Mouse (Mus musculus) neural tube, embryonic 12.5 days (tissue): ENCODE measurements around the gene Tnip2. TPM values are rescaled to one million over a fixed set of nuclear protein-coding genes. Genes with fewer than 3 reads are reported as not detected.

Source experiments
- ATAC-seq: fragments of 200-750 bp; cut with Nextera tagmentation; 2 replicates; pipeline ENCODE4 v1.8.0; 2017; ENCODE audit warnings: low read depth, mild to moderate bottlenecking, moderate TSS enrichment, moderate library complexity; ENCODE audit not compliant: low FRiP score
- H3K27ac ChIP-seq: fragments of 300-500 bp; sonication (generic); 2 replicates; pipeline ENCODE4 v1.5.1; 2016
- H3K27me3 ChIP-seq: fragments of 300-500 bp; sonication (generic); replicated peaks from 2 replicates; pipeline ENCODE4 v1.6.1; 2016; ENCODE audit warnings: mild to moderate bottlenecking
- H3K36me3 ChIP-seq: fragments of 300-500 bp; sonication (generic); 2 replicates; pipeline ENCODE4 v1.6.1; 2016; ENCODE audit warnings: mild to moderate bottlenecking
- H3K4me1 ChIP-seq: fragments of 300-500 bp; sonication (generic); 2 replicates; pipeline ENCODE4 v1.6.1; 2016
- H3K4me2 ChIP-seq: fragments of 300-500 bp; sonication (generic); replicated peaks from 2 replicates; pipeline ENCODE4 v1.6.1; 2016; ENCODE audit warnings: mild to moderate bottlenecking
- H3K4me3 ChIP-seq: fragments of 300-500 bp; sonication (generic); 2 replicates; pipeline ENCODE4 v1.5.1; 2016
- H3K9ac ChIP-seq: fragments of 300-500 bp; sonication (generic); 2 replicates; pipeline ENCODE4 v1.6.1; 2016; ENCODE audit warnings: mild to moderate bottlenecking
- H3K9me3 ChIP-seq: fragments of 300-500 bp; sonication (generic); 2 replicates; pipeline ENCODE4 v1.6.1; 2016; ENCODE audit warnings: mild to moderate bottlenecking
- WGBS: fragments of 180-500 bp; shearing (Covaris S2); methylation state at CpG from one replicate; pipeline ENCODE4 v1.1.7; 2016; 5-methylcytosine and 5-hydroxymethylcytosine counted together
- polyA plus RNA-seq: library from polyadenylated mRNA; unstranded; fragments of >200 nt; fragmentation: Nextera tagmentation; extraction: Ambion mirVana; gene quantifications from 2 replicates; pipeline ENCODE4 v1.2.1, GENCODE M21; 2016

Tnip2 gene
- polyA plus RNA-seq, 1 experiment from 2014 or later, result 9.3 TPM

DNA sequence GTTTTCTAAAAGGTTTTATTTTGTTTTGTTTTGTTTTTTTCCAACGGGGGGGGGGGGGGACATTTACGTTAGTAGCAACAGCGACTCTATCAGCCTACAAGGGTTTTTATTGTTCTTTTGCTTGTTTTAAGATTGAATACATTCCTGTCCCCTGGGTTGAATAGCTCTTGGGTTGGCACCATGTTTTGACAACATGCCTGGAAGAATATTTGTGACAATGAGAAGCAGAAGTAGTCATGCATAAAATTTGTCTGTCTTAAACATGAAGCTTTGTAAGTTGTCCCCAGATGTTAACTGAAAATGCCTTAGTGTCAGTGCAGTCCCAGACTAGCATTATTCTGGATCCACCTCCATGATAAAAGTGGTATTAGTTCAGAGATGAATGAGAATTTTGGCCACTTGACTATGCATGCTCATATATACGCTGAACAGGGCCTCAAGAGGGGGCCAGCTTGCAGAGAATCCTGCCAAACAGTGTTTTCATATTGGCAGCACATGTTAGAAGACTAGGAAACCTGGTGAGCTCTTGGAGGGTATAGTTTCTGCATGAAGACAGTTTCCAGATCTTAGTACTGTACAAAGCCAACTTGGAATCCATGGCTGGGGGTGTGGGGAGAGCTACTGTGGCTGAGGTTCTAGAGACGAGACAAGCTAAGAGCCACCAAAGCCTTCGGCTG, 24.9 kb downstream of the Tnip2 start:
- no peaks in the 10 kb centered on the region for H3K9me3 ChIP-seq
- WGBS, result 85% methylated on average over 6 of the region's 6 CpGs
- no peak overlapping the region for H3K4me3 ChIP-seq
- H3K36me3 ChIP-seq, result peaks cover 32% of the 10 kb centered on the region
- H3K27me3 ChIP-seq, result no peaks in the 10 kb centered on the region
- H3K4me1 ChIP-seq, result no peaks in the 10 kb centered on the region
- H3K27ac ChIP-seq, result no peak overlapping the region
- H3K4me2 ChIP-seq, result no peak overlapping the region
- no peak overlapping the region for H3K9ac ChIP-seq
- ATAC-seq, result no peak

GRCm38 (mm10) chr5:34487320-34488090, 26.3 kb downstream of the Tnip2 start:
- no peaks in the 10 kb centered on the region for H3K9me3 ChIP-seq
- WGBS, result 83% methylated on average over 6 of the region's 6 CpGs
- peaks cover 36% of the 10 kb centered on the region for H3K36me3 ChIP-seq
- no peak for ATAC-seq
- H3K4me3 ChIP-seq, result no peak overlapping the region
- H3K4me2 ChIP-seq, result no peak overlapping the region
- no peaks in the 10 kb centered on the region for H3K27me3 ChIP-seq
- H3K9ac ChIP-seq, result no peak overlapping the region
- no peaks in the 10 kb centered on the region for H3K4me1 ChIP-seq
- no peak overlapping the region for H3K27ac ChIP-seq

DNA sequence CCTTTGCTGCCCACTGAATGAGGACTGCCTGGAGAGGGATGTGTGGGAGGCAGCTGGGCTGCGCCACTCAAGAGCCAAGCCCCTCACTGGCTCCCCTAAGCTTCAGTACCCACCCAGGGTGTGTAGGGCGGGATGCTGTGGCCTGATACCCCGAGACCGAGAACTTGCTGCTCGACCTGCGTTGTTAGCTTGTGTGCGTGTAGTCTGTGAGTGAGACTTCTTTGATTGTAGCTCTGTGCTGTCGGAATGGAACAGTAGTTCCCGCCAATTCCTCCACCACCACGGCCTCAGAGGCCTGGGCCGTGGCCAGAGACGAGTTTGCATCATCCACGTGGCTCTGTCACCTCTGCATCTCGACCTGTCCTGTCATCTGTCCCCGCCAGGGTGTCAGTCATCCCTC, 28.1 kb downstream of the Tnip2 start:
- Histone ChIP-seq H3K27me3 (no peaks in the 10 kb centered on the region), H3K4me3 (no peak overlapping the region), H3K4me2 (no peak overlapping the region), H3K4me1 (no peaks in the 10 kb centered on the region), H3K9me3 (no peaks in the 10 kb centered on the region), H3K27ac (no peak overlapping the region), H3K9ac (no peak overlapping the region), H3K36me3 (peaks cover 51% of the 10 kb centered on the region)
- no peak for ATAC-seq
- 96% methylated on average over 15 of the region's 15 CpGs for WGBS

GRCm38 (mm10) chr5:34480926-34481325, 32.9 kb downstream of the Tnip2 start:
- Histone ChIP-seq H3K4me2 (no peak overlapping the region), H3K4me3 (no peak overlapping the region), H3K4me1 (no peaks in the 10 kb centered on the region), H3K27ac (no peak overlapping the region), H3K36me3 (peaks cover 73% of the 10 kb centered on the region), H3K27me3 (no peaks in the 10 kb centered on the region), H3K9ac (no peak overlapping the region), H3K9me3 (no peaks in the 10 kb centered on the region)
- 77% methylated on average over 3 of the region's 3 CpGs for WGBS
- ATAC-seq, result no peak

DNA sequence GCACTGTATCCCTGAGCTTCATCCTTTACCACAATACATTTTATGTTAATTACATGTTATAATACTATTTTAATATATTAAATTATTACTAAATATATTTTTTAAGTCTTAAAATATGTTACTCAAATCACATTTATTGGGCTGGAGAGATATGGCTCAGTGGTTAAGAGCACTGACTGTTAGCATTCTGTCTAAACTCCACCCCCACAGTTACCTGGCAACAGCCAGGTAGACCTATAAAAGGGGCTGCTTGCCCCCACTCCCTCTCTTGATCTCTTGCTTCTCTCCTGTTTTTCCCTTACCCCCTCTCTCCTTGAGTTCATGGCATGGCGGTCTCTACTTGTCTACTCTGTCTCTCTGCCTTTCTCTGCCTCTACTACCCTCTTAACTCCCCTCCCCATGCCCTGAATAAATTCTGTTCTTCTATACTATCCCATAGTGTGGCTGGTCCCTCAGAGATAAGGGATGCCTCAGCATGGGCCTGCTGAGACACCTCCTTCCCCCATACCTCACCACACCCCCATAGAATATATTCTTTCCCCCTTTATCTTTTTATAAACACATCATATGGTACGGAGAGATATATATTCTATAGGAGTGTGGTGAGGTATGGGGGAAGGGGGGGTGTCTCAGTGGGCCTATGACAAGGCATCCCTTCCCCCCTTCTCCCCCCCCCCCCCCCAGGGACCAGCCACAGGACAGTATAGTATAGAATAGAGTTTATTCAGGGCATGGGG, 45.6 kb downstream of the Tnip2 start:
- no peak for ATAC-seq
- Histone ChIP-seq H3K4me2 (no peak overlapping the region), H3K27me3 (no peaks in the 10 kb centered on the region), H3K9ac (no peak overlapping the region), H3K36me3 (peaks cover 48% of the 10 kb centered on the region), H3K27ac (no peak overlapping the region), H3K4me3 (no peak overlapping the region), H3K4me1 (no peaks in the 10 kb centered on the region), H3K9me3 (no peaks in the 10 kb centered on the region)
- 96% methylated on average over 2 of the region's 2 CpGs for WGBS

DNA sequence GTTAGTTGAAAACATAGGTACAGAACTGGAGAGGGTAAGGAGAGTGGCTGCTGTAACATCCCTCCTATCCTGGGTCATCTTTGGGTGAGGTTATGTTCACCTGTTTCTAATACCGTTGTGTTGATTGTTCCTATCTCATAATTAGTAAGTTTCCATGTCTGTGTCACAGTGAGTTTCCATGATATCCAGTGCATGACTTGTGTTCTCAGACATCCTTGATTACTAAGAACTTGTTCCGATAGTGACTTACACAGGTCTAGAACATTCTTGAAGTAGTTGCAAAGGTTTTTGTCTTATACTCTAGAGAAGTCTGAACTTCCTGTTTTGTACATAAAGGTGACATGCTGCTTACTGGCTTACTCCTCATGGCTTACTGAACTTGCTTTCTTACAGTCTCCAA, 47.1 kb downstream of the Tnip2 start:
- Histone ChIP-seq H3K9me3 (no peaks in the 10 kb centered on the region), H3K4me2 (no peak overlapping the region), H3K36me3 (peaks cover 62% of the 10 kb centered on the region), H3K9ac (no peak overlapping the region), H3K4me3 (no peak overlapping the region), H3K4me1 (no peaks in the 10 kb centered on the region), H3K27me3 (no peaks in the 10 kb centered on the region), H3K27ac (no peak overlapping the region)
- WGBS, result 95% methylated on average over 2 of the region's 2 CpGs
- ATAC-seq, result no peak

GRCm38 (mm10) chr5:34466079-34466478, 47.7 kb downstream of the Tnip2 start:
- Histone ChIP-seq H3K36me3 (peaks cover 68% of the 10 kb centered on the region), H3K4me1 (no peaks in the 10 kb centered on the region), H3K4me2 (no peak overlapping the region), H3K9ac (no peak overlapping the region), H3K27me3 (no peaks in the 10 kb centered on the region), H3K27ac (no peak overlapping the region), H3K9me3 (no peaks in the 10 kb centered on the region), H3K4me3 (no peak overlapping the region)
- no peak for ATAC-seq
- 81% methylated on average over 1 of the region's 1 CpGs for WGBS

DNA sequence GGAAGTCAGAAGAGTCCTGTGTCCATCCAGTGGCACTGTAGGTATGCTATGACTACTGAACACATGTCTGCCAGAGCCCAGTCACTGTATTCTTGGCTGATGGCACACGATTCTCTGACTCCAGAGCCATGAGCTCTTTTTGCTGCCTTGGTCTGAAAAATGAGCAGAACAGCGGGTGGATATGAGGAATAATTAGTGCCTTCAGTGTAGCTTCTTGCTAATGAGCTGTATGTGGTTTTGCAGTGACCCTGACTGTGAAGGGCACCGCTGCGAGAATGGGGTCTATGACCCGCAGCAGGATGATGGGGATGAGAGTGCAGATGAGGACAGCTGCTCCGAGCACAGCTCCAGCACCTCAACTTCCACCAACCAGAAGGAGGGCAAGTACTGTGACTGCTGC, 52.0 kb downstream of the Tnip2 start:
- 89% methylated on average over 6 of the region's 6 CpGs for WGBS
- H3K27ac ChIP-seq, result no peak overlapping the region
- no peak overlapping the region for H3K9ac ChIP-seq
- H3K4me2 ChIP-seq, result no peak overlapping the region
- no peaks in the 10 kb centered on the region for H3K4me1 ChIP-seq
- no peak for ATAC-seq
- no peak overlapping the region for H3K4me3 ChIP-seq
- H3K27me3 ChIP-seq, result no peaks in the 10 kb centered on the region
- H3K36me3 ChIP-seq, result peaks cover 91% of the 10 kb centered on the region
- no peaks in the 10 kb centered on the region for H3K9me3 ChIP-seq

GRCm38 (mm10) chr5:34461294-34461693, 52.5 kb downstream of the Tnip2 start:
- H3K27me3 ChIP-seq, result no peaks in the 10 kb centered on the region
- H3K4me3 ChIP-seq, result no peak overlapping the region
- no peak for ATAC-seq
- H3K4me1 ChIP-seq, result no peaks in the 10 kb centered on the region
- 92% methylated on average over 4 of the region's 4 CpGs for WGBS
- no peak overlapping the region for H3K9ac ChIP-seq
- peaks cover 86% of the 10 kb centered on the region for H3K36me3 ChIP-seq
- no peak overlapping the region for H3K27ac ChIP-seq
- H3K9me3 ChIP-seq, result no peaks in the 10 kb centered on the region
- no peak overlapping the region for H3K4me2 ChIP-seq

DNA sequence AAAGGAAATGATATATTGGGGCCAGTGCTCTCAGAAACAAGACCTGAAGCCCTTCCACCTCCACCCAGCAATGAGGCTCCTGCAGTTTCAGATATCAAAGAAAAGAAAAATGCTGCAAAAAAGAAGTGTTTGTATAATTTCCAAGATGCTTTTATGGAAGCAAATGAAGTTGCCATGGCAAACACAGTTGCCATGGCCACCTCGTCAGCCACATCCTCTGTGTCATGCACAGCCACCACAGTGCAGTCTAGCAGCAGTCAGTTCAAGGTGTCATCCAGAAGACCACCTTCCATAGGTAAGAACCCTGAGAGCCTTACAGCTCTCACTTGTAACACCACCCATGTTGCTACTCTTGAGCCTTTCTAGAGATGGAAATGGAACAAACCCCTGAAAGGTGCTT, 54.8 kb downstream of the Tnip2 start:
- Histone ChIP-seq H3K36me3 (peaks cover 78% of the 10 kb centered on the region), H3K27ac (no peak overlapping the region), H3K4me3 (no peak overlapping the region), H3K27me3 (no peaks in the 10 kb centered on the region), H3K9ac (no peak overlapping the region), H3K9me3 (no peaks in the 10 kb centered on the region), H3K4me2 (no peak overlapping the region), H3K4me1 (no peaks in the 10 kb centered on the region)
- WGBS, result 83% methylated on average over 1 of the region's 1 CpGs
- no peak for ATAC-seq

DNA sequence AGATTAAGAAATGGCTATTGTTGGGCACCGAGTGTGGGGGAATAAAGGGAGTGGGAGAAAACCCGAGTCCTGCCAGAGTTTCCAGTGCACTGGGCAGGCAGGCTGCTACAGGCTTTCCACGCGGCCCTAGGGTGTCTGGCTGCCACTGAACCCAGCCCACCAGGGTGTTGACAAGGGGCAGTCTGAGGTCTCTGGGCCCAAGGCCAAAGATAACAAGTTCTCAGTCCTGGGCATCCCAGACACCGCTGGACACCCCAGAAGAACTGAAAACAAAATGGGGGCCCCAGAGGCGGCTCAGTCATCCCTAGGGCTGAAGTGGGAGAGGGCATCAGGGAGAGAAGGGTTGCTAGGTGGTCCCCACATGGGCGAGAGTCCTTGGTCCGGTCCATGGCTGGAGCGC, 67.6 kb downstream of the Tnip2 start:
- Histone ChIP-seq H3K9me3 (no peaks in the 10 kb centered on the region), H3K4me2 (no peak overlapping the region), H3K9ac (no peak overlapping the region), H3K36me3 (peaks cover 63% of the 10 kb centered on the region), H3K27me3 (no peaks in the 10 kb centered on the region), H3K4me3 (no peak overlapping the region), H3K27ac (no peak overlapping the region), H3K4me1 (no peaks in the 10 kb centered on the region)
- 90% methylated on average over 9 of the region's 9 CpGs for WGBS
- no peak for ATAC-seq
